Mouse (Mus musculus): ENCODE measurements around the gene 9030612E09Rik.

Gene 9030612E09Rik

GRCm38 (mm10) chr10:43174326-43175155 is at the start of gene 9030612E09Rik, which contains the start of gene Sobp:
Gene 9030612E09Rik, plus strand, starts transcription at chr10:43174704.
Gene Sobp, minus strand, starts transcription at chr10:43174530.
- no peak for DNase-seq (ENCODE audit: low spot score in 2 of 2)

GRCm38 (mm10) chr10:43128750-43129149 is 45.8 kb upstream of the 9030612E09Rik start:
- no peak for DNase-seq (ENCODE audit: low spot score in 2 of 2)

GRCm38 (mm10) chr10:43134027-43134426 is 40.5 kb upstream of the 9030612E09Rik start:
- DNase-seq (ENCODE audit: low spot score in 2 of 2), result no peak

GRCm38 (mm10) chr10:43143173-43143572 is 31.3 kb upstream of the 9030612E09Rik start:
- no peak for DNase-seq (ENCODE audit: low spot score in 2 of 2)

GRCm38 (mm10) chr10:43148456-43148855 is 26.0 kb upstream of the 9030612E09Rik start:
- no peak for DNase-seq (ENCODE audit: low spot score in 2 of 2)

GRCm38 (mm10) chr10:43152643-43153042 is 21.9 kb upstream of the 9030612E09Rik start:
- DNase-seq (ENCODE audit: low spot score in 2 of 2), result no peak

GRCm38 (mm10) chr10:43155046-43155560 is 19.4 kb upstream of the 9030612E09Rik start:
- DNase-seq (ENCODE audit: low spot score in 2 of 2), result no peak

GRCm38 (mm10) chr10:43158917-43159316 is 15.6 kb upstream of the 9030612E09Rik start:
- DNase-seq (ENCODE audit: low spot score in 2 of 2), result no peak

- DNase-seq (ENCODE audit: low spot score in 2 of 2), result no peak
These were observed 15.2 kb upstream of the 9030612E09Rik start for GRCm38 (mm10) chr10:43159333-43159732.

GRCm38 (mm10) chr10:43162318-43162717 is 12.2 kb upstream of the 9030612E09Rik start:
- DNase-seq (ENCODE audit: low spot score in 2 of 2), result no peak

GRCm38 (mm10) chr10:43164406-43164805 is 10.1 kb upstream of the 9030612E09Rik start:
- DNase-seq (ENCODE audit: low spot score in 2 of 2), result no peak

- DNase-seq (ENCODE audit: low spot score in 2 of 2), result no peak
These were observed 8.4 kb upstream of the 9030612E09Rik start for GRCm38 (mm10) chr10:43166146-43166545.

- DNase-seq (ENCODE audit: low spot score in 2 of 2), result no peak
These were observed 7.7 kb upstream of the 9030612E09Rik start for GRCm38 (mm10) chr10:43166817-43167216.

- DNase-seq (ENCODE audit: low spot score in 2 of 2), result no peak
These were observed 5.7 kb upstream of the 9030612E09Rik start for GRCm38 (mm10) chr10:43168847-43169246.

- DNase-seq (ENCODE audit: low spot score in 2 of 2), result no peak
These were observed 3.4 kb upstream of the 9030612E09Rik start for GRCm38 (mm10) chr10:43171106-43171505.

GRCm38 (mm10) chr10:43172066-43172465 is 2.4 kb upstream of the 9030612E09Rik start:
- no peak for DNase-seq (ENCODE audit: low spot score in 2 of 2)

GRCm38 (mm10) chr10:43172554-43172953 is 1.9 kb upstream of the 9030612E09Rik start:
- DNase-seq (ENCODE audit: low spot score in 2 of 2), result no peak

- no peak for DNase-seq (ENCODE audit: low spot score in 2 of 2)
These were observed 1.2 kb upstream of the 9030612E09Rik start for GRCm38 (mm10) chr10:43173141-43173827.

GRCm38 (mm10) chr10:43173828-43174325 is 627 bp upstream of the 9030612E09Rik start:
- DNase-seq (ENCODE audit: low spot score in 2 of 2), result no peak

- no peak for DNase-seq (ENCODE audit: low spot score in 2 of 2)
These were observed 675 bp downstream of the 9030612E09Rik start for GRCm38 (mm10) chr10:43175156-43175601.

- DNase-seq (ENCODE audit: low spot score in 2 of 2), result no peak
These were observed 5.9 kb downstream of the 9030612E09Rik start for GRCm38 (mm10) chr10:43180313-43180912.

GRCm38 (mm10) chr10:43200206-43200605 is 25.7 kb downstream of the 9030612E09Rik start:
- no peak for DNase-seq (ENCODE audit: low spot score in 2 of 2)

Measured in spleen, postnatal 14 days (tissue).